Mouse (Mus musculus) macrophage (primary cell): ENCODE measurements around the gene Mrc1. TPM values are rescaled to one million over a fixed set of nuclear protein-coding genes. Genes with fewer than 3 reads are reported as not detected.

Source experiments
- H3K27ac ChIP-seq: fragments of 350-480 bp; formaldehyde crosslinking; 2 replicates; pipeline ENCODE4 v1.9.0; 2021
- H3K36me3 ChIP-seq: fragments of 350-480 bp; formaldehyde crosslinking; 2 replicates; pipeline ENCODE4 v1.9.0; 2021; ENCODE audit errors: inconsistent target
- H3K4me3 ChIP-seq: fragments of 350-480 bp; formaldehyde crosslinking; 2 replicates; pipeline ENCODE4 v1.9.0; 2021; ENCODE audit errors: inconsistent target
- H3K79me2 ChIP-seq: fragments of 350-480 bp; formaldehyde crosslinking; 2 replicates; pipeline ENCODE4 v1.9.0; 2021; ENCODE audit errors: inconsistent target
- WGBS: methylation state at CpG from one replicate; pipeline ENCODE4 v1.1.7; 2026; ENCODE audit warnings: inconsistent platforms; ENCODE audit not compliant: missing documents; 5-methylcytosine and 5-hydroxymethylcytosine counted together
- polyA plus RNA-seq: library from polyadenylated mRNA; stranded (reverse); fragments of 250-400 nt; gene quantifications from 3 replicates; pipeline ENCODE4 v1.2.4, GENCODE M21; 2018; ENCODE audit warnings: inconsistent platforms

Gene Mrc1
- polyA plus RNA-seq, 1 experiment from 2014 or later, result 500 TPM

DNA sequence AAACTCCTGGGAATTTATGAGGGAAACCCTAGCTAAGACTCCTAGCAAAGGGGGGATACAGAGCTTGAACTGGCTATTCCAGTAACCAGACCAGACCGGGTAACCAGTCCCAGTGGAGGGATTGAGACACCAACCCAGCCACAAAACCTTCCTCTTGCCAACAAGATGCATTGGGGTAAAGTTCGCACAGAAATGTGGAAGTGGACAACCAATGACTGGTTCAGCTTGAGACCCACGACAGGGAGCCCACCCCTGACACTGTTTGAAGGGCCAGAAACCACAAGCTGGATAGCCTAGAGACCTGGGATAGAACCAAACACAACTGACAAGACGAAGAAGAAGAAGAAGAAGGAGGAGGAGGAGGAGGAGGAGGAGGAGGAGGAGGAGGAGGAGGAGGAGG lies 4.8 kb upstream of the Mrc1 start:
- peaks cover 3% of the 10 kb centered on the region for H3K79me2 ChIP-seq
- 29% methylated on average over 2 of the region's 4 CpGs for whole genome bisulfite sequencing
- H3K4me3 ChIP-seq, result no peak overlapping the region
- no peak overlapping the region for H3K27ac ChIP-seq
- no peaks in the 10 kb centered on the region for H3K36me3 ChIP-seq

DNA sequence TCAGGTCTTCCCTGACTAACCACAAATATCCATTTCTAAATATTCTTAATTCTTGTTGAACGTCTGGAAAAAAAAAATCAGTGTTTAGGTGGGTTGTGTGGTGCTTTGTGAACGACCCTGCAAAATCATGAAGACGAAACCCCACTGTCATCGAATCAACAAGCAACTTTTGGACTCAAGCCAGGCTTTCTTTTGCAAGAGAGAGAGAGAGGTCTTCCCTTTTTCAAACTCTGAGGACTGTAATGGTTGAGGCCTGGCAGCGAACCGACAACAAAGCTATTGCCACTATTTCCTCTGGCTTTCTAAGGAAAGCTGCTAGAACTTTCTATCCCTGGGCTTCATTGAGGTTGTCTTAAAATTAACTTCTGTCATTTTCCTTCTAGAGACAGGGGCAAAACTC lies 697 bp upstream of the Mrc1 start:
- H3K79me2 ChIP-seq, result peaks cover 44% of the 10 kb centered on the region
- no peaks in the 10 kb centered on the region for H3K36me3 ChIP-seq
- no peak overlapping the region; the same call in 1 of the 2 replicates for H3K4me3 ChIP-seq
- 6% methylated on average over 6 of the region's 6 CpGs for WGBS
- H3K27ac ChIP-seq, result peak overlapping the region; percentile 94

DNA sequence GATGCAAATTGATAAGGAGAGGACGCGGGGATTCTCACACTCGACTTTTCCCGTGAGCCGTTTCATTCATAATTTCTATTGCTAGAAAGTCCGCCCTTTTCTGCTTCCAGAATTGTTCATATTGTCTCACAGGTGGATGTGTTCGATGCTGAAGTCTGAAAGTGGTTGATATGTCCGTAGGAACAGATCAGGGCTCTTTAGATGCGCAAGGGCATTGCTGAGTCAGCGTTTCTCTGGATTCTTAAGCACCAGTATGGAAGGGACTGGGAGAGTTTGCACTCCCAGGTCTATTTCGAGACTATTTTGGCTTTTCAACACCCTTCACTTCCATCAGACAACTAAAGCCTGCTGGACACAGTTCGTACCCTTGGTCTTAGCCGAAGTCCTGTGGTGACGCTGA lies 787 bp downstream of the Mrc1 start:
- H3K27ac ChIP-seq, result peak overlapping the region; percentile 94
- H3K4me3 ChIP-seq, result peak overlapping the region; percentile 75
- no peaks in the 10 kb centered on the region for H3K36me3 ChIP-seq
- H3K79me2 ChIP-seq, result peaks cover 59% of the 10 kb centered on the region
- WGBS, result 90% methylated on average over 14 of the region's 14 CpGs

DNA sequence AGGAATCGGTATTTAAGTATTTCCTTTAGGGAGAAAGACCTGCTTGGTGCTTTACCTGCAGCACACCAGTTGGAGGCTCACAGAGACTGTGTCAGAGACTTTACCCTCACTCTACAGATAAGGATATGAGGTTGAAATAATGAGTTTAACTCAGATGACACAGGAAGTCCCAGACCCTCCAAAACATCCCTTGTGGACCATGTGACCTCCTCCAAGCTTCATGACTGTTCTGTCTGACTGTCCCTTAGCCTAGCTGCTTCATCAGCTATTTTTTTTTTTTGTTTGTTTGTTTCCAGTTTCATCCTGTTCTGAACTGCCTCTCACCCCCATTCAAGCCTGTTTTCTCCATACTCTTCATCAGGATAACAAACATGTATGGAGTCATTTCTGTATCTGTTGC lies 3.7 kb downstream of the Mrc1 start:
- H3K36me3 ChIP-seq, result no peaks in the 10 kb centered on the region; the same call in 1 of the 2 replicates
- peak overlapping the region; percentile 62 for H3K27ac ChIP-seq
- peak overlapping the region; percentile 23 for H3K4me3 ChIP-seq
- H3K79me2 ChIP-seq, result peaks cover 88% of the 10 kb centered on the region
- WGBS, result 54% methylated on average over 1 of the region's 1 CpGs

DNA sequence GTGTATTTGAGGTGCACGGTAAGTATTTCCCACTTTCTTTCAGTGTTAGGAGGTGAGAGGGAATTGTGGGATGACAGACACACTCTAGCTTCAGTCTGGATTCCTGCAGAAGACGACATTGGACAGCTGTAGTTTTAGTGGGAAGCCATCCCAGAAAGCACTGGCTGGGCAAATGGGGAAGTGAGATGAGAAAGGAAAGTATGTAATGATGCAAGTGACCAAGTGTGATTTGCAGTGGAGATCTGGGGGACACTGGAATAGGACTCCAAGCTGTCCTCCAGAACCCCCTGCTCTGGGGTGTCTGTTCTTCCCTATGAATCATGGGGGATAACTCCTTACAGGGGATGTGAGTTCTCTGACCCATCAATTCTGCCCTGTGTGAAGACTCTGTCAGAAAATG lies 4.8 kb downstream of the Mrc1 start:
- peaks cover 7% of the 10 kb centered on the region; the same call in 1 of the 2 replicates for H3K36me3 ChIP-seq
- peaks cover 99% of the 10 kb centered on the region for H3K79me2 ChIP-seq
- WGBS, result 40% methylated on average over 2 of the region's 2 CpGs
- peak overlapping the region; percentile 62 for H3K27ac ChIP-seq
- no peak overlapping the region for H3K4me3 ChIP-seq

DNA sequence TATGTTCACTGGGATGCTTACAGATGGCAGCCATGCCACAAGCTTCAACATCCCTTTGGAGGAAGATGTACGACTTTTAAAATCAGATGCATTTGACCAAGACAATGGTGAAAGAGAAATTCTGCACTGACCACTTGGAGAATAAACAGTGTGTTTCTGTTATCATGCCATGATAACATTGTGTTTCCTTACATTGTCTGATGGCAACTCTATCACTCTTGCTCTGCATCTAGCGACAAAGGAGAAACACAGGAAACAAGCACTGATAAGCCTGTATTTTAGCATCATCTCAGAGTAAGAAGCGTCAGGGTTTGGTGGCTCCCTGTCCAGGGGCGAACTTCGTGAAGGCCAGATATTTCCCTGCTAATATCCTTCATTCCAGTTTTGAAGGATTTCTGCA lies 6.1 kb downstream of the Mrc1 start:
- Histone ChIP-seq H3K27ac (no peak overlapping the region), H3K36me3 (peaks cover 9% of the 10 kb centered on the region; the same call in 1 of the 2 replicates), H3K79me2 (peaks cover 100% of the 10 kb centered on the region), H3K4me3 (no peak overlapping the region)
- WGBS, result 97% methylated on average over 5 of the region's 5 CpGs

DNA sequence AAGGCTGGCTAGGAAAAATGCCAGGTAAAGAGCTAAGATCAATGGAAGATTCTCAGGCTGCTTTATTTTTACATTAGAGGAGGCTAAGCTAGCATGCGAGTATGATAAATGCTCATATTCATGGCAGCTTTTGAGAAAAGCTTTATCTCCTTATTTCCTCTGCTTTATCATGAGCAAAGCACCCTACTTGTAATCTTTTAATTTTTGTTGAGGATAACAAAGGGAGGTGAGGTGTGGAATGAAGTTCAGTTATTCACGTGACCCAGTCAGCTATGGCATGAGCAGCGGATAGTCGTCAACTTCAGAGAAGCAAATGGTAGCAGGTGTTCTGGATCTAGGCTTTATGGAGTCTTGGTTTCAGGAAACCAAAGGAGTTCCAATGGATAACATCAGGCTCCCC lies 7.7 kb downstream of the Mrc1 start:
- no peak overlapping the region for H3K27ac ChIP-seq
- H3K79me2 ChIP-seq, result peaks cover 100% of the 10 kb centered on the region
- 98% methylated on average over 4 of the region's 4 CpGs for WGBS

DNA sequence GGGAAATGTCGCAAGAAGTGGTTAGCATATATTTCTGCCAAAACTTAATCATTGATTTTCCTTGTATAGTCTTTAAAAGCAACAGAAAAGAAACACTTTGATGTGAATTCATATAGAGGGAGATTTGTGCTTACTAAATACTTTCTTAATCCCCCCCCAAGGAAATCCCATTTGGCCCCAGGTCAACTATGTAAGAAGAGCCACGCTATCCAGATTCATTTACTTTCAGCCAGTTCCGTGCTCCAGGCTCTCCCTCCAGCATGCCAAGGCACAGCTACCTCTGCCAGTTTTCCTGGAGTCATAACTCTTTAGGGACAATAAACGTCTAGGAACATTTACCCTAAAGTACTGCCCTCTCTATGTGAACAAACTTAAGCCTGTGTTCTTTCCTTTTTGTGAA lies 8.5 kb downstream of the Mrc1 start:
- no peak overlapping the region for H3K27ac ChIP-seq
- H3K79me2 ChIP-seq, result peaks cover 100% of the 10 kb centered on the region
- peaks cover 9% of the 10 kb centered on the region; the same call in 1 of the 2 replicates for H3K36me3 ChIP-seq
- WGBS, result 69% methylated on average over 4 of the region's 4 CpGs
- no peak overlapping the region for H3K4me3 ChIP-seq

More for the DNA sequence above, 7.7 kb downstream of the Mrc1 start:
- peaks cover 9% of the 10 kb centered on the region; the same call in 1 of the 2 replicates for H3K36me3 ChIP-seq
- H3K4me3 ChIP-seq, result no peak overlapping the region

DNA sequence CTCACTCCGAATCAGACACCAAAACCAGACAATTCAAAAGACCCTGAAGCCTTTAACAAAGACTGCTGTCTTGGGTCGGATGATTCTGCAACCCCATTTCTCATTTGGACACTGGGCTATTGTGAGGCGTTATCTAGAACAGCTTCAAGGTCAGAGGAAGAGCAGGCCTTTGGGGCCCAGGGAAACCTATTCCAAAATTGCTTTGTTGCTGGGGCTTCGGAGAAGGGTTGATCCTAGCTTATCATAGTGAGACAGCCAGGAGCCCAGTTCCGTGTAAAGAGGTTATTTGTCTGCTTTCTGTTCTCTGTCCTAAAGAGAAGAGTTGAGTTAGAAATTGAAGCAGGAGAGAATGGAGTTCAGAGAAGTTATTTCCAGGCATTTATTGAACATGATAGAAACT lies 10.0 kb downstream of the Mrc1 start:
- WGBS, result 87% methylated on average over 5 of the region's 5 CpGs
- Histone ChIP-seq H3K36me3 (peaks cover 9% of the 10 kb centered on the region; the same call in 1 of the 2 replicates), H3K27ac (no peak overlapping the region), H3K4me3 (no peak overlapping the region), H3K79me2 (peaks cover 96% of the 10 kb centered on the region)

DNA sequence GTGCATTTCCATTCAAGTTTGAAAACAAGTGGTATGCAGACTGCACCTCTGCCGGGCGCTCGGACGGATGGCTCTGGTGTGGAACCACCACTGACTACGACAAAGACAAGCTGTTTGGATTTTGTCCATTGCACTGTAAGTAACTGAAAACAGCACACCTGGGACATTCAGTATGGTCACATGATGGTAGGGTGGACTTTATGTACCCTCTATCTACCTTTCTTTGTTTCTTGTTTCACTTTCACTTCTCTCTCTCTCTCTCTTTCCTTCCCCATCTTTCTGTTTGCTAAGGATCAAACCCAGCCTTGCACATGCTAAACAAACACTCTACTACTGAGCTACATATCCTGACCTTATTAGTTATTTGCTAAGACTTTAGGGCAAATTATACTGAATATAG lies 15.0 kb downstream of the Mrc1 start:
- 89% methylated on average over 5 of the region's 5 CpGs for WGBS
- H3K36me3 ChIP-seq, result peaks cover 31% of the 10 kb centered on the region
- H3K79me2 ChIP-seq, result peaks cover 75% of the 10 kb centered on the region
- peak overlapping the region; percentile 19 for H3K27ac ChIP-seq
- no peak overlapping the region for H3K4me3 ChIP-seq

DNA sequence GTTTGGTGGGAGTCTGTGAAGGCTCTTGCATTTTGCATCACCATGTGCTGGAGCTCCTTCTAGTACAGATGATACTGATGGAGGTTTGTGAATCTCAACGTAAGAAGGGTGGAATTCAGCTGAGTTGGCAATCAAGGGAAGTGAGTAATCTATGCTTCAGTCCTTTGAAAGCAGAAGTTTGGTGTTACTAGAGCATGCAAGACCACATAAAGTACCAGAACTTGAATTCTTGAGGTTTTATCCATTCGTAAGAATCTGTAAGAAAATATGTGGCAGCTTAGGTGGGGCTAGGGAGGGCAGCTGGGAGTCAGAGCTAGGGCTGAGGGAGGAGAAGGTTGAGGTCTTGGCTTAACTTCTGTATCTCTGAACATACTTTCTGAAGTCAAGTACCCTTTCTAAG lies 15.5 kb downstream of the Mrc1 start:
- Histone ChIP-seq H3K4me3 (no peak overlapping the region), H3K79me2 (peaks cover 70% of the 10 kb centered on the region), H3K36me3 (peaks cover 33% of the 10 kb centered on the region), H3K27ac (peak overlapping the region; percentile 60)
- 0% methylated on average over 2 of the region's 2 CpGs for WGBS

DNA sequence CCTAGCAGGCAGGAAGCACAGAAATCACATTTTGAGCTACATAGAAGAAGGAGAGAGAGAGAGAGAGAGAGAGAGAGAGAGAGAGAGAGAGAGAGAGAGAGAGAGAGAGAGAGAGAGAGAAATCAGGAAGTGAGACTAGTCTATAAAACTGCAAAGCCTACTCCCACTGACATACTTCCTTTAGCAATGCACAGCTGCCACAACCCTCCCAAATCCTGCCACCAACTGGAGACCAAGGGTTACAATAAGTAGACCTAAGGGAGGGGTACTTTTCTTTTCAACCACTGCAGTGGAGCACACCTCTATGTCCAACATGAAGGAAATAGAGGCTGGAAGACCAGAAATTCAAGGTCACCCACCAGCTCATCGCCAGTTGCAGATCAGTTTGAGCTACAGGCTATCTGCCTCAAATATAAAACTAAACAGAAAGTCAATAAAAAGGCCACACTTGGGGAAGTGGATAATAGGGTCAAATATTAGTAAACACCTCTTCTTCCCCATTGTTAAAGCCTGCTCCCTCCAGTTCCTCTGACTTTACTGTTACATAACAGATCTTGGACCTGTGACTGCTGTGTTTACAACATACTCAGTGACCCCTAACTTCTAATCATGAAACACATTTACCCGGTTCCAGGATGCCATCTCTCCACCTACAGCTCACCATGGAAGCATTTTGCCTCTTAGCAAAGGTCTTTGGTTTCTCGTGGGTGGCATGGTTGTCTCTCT lies 20.8 kb downstream of the Mrc1 start:
- no peak overlapping the region for H3K4me3 ChIP-seq
- H3K27ac ChIP-seq, result peak overlapping the region; percentile 73
- peaks cover 51% of the 10 kb centered on the region for H3K36me3 ChIP-seq
- peaks cover 62% of the 10 kb centered on the region; the same call in 1 of the 2 replicates for H3K79me2 ChIP-seq
- WGBS, result 11% methylated on average over 3 of the region's 3 CpGs

DNA sequence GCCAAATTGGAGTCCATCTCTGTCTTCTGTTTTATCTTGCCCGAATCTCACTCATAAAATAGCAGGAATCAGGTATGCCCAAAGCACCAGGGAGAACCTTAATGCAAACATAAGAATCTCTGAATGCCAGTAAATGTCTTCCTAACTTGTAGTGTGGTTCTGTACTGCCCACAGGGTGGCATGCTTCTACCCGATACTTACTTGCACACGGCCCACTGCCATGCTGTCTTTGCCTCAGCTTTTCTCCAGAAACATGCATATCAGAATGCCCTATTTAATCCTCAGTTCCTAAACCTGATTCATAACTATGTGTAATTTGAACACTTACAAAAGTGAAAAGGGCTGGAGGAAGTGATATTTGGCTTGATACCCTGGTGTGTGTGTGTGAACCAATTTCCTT lies 22.7 kb downstream of the Mrc1 start:
- no peak overlapping the region for H3K4me3 ChIP-seq
- peaks cover 60% of the 10 kb centered on the region; the same call in 1 of the 2 replicates for H3K79me2 ChIP-seq
- peaks cover 38% of the 10 kb centered on the region for H3K36me3 ChIP-seq
- WGBS, result 63% methylated on average over 3 of the region's 3 CpGs
- H3K27ac ChIP-seq, result no peak overlapping the region

DNA sequence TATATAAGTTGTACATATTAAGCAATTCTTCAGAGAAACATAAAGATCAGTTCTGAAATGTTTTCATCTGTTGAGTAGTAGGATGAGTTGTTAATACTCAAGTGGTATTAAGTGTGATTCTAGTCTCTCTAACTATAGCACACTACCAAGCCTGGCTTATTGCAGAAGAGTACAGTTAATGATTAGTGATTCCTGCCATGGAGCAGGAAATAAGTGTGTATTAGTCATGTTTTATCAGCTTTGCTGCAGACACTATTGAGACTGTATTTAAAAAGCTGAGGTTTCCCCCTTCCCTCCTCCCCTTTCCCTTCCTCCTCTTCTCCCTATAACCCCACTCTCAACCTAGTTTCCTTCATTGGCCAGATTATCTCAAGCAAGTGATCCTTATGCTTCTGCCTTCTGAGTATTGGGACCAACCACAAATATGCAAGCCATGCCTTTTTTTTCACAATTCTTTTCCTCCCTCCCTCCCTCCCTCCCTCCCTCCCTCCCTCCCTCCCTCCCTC lies 29.2 kb downstream of the Mrc1 start:
- Histone ChIP-seq H3K79me2 (peaks cover 47% of the 10 kb centered on the region; the same call in 1 of the 2 replicates), H3K4me3 (no peak overlapping the region), H3K36me3 (peaks cover 22% of the 10 kb centered on the region), H3K27ac (no peak overlapping the region)

DNA sequence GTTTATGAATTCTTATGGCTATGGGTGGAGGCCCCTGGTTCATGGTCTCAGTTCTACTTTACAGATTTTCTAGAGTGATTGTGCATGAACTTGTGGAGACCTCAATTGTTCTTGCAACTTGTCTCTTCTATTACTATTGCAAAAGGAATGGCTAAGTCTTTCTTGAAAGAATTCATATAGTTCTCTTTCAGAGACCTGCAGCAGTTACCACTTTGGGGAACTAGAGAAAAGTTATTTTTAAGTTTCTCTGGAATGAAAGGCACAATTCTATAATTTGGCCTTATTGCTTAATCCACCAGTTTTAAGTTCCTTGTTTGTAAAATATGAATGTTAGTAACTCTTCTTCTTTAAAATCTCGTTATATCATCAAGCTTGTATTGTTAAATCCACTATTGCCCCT lies 32.9 kb downstream of the Mrc1 start:
- peaks cover 25% of the 10 kb centered on the region; the same call in 1 of the 2 replicates for H3K79me2 ChIP-seq
- H3K36me3 ChIP-seq, result peaks cover 21% of the 10 kb centered on the region
- WGBS, result 13% methylated on average over 1 of the region's 1 CpGs
- H3K27ac ChIP-seq, result peak overlapping the region; percentile 67
- no peak overlapping the region for H3K4me3 ChIP-seq
